In the genomic region with DNA sequence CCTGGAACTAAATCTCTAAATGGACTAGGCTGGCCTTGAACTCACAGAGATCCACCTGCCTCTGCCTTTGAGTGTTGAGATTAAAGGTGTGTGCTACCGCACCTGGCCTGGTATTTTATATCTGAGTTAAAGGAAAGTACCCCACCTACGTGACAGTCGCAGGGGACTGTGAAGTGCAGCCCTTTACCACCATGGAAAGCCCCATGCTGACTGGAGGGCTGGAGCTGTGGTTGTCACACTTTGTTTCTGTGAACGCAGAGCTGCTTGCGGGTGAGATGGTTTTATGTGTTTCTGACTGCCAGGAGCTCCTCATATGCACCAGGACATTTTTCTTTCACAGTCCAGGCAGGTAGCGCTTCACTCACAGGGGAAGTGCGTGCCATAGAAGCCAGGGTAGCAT, we compare ENCODE assay signal across 15 mouse cellular contexts.
"Had no signal": no experiment of that assay in that cellular context is flagged by ENCODE, and none has a peak within 500 bp of the region (broad histone marks: within the 10 kb centered on the region; RNA-seq: fewer than 3 reads in every experiment).

No protein-coding gene starts in this region.

- ATAC-seq: midbrain, embryonic 16.5 days had no signal

- H3K27ac ChIP-seq: midbrain, embryonic 10.5 days; midbrain, embryonic 12.5 days; neural tube, embryonic 12.5 days; stomach, embryonic 15.5 days had no signal

- H3K4me3 ChIP-seq: midbrain, embryonic 10.5 days; midbrain, embryonic 12.5 days; myocyte; neural tube, embryonic 12.5 days; stomach, embryonic 15.5 days had no signal

- H3K9me3 ChIP-seq: midbrain, embryonic 10.5 days; midbrain, embryonic 12.5 days; neural tube, embryonic 12.5 days; stomach, embryonic 15.5 days had no signal

- H3K4me1 ChIP-seq: midbrain, embryonic 10.5 days; midbrain, embryonic 12.5 days; neural tube, embryonic 12.5 days; stomach, embryonic 15.5 days had no signal

- H3K27me3 ChIP-seq: midbrain, embryonic 12.5 days; neural tube, embryonic 12.5 days; stomach, embryonic 15.5 days had no signal

- H3K9ac ChIP-seq: lung, embryonic 14.5 days; midbrain, embryonic 12.5 days; neural tube, embryonic 12.5 days; stomach, embryonic 15.5 days had no signal

- H3K4me2 ChIP-seq: lung, embryonic 14.5 days; midbrain, embryonic 12.5 days; neural tube, embryonic 12.5 days; stomach, embryonic 15.5 days had no signal

- DNase-seq: lung, adult 18-20 months; lung, embryonic 14.5 days; lung, postnatal 10 days; lung, postnatal 4 days; midbrain, embryonic 14.5 days; right cerebral cortex, postnatal 14 days; thymus, adult 18-20 months; thymus, postnatal 14 days; thymus, postnatal 36 days had no signal
